Comparison of ENCODE assay signal across 8 mouse cellular contexts in the genomic region with DNA sequence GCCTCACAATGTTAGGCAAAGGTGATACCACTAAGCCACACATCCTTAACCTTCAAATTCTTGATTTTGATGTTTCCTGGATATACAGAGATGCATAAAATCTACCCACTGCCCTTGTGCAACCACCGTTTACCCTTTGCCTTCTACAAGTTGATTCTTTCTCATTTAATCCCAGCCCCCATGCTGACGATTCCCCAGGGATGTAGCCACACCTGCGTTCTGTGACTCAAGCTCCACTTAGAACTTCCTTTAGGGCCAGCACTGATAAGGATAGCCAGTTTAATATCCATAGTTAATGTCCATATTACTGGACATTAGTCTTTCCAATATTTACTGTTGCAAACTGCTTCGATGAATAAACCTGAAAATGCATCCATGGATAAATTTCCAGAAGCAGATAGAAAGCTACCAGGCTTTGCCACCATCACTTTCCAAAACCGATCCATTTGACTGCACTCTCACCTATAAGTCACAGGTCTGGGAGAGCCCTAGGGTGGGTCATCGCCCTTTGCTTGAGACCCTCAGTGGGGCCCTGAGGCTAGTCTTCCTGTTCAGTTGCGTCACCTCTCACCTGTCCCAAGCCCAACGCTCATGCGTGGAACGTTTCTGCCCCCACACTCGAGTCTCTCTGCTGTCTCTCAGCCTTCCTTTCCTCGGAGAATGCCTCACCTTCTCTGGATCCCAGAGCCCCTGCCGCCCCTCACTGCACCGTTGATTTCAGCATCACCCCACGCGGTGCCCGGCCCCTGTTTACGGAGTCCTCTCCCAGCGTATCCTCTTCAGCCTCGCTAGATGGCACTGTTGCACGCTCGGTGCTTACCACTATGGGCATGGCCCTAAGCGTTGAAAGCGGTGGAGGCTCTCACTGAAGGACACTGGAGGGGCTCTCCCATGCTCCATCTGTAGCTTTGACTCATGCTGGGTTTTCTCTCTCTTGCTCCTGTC. TPM values are rescaled to one million over a fixed set of nuclear protein-coding genes. Genes with fewer than 3 reads are reported as not detected.
DNase-seq lines count a peak whose midpoint lies in the region; ATAC-seq and TF ChIP-seq lines count a peak whose summit lies in the region.

No protein-coding gene starts in this region.

- peak; percentile 51 for TF ChIP-seq EP300 in CH12.LX (IDR thresholded peaks at IDR 0.05; ENCODE audit: low read length)
- no peak for TF ChIP-seq EP300 in liver, embryonic 14.5 days (IDR thresholded peaks at IDR 0.05; ENCODE audit: low read depth)

- H3K4me2 ChIP-seq in CH12.LX (ENCODE audit: insufficient read depth, low read depth, poor library complexity, severe bottlenecking) = peak overlapping the region; percentile 96
- peak overlapping the region; percentile 98 for H3K4me2 ChIP-seq in heart, embryonic 13.5 days
- peak overlapping the region; percentile 99 for H3K4me2 ChIP-seq in kidney, postnatal 0 days (ENCODE audit: low read length)
- H3K4me2 ChIP-seq in liver, embryonic 14.5 days (ENCODE audit: low read depth) = peak overlapping the region; percentile 54
- H3K4me2 ChIP-seq in neural tube, embryonic 11.5 days (ENCODE audit: low read depth) = peak overlapping the region; percentile 76

- no peaks in the 10 kb centered on the region for H3K9me3 ChIP-seq in CH12.LX (replicated peaks; ENCODE audit: low read length)
- H3K9me3 ChIP-seq in erythroblast, embryonic 14.5 days (ENCODE audit: control insufficient read depth, low read length) = no peaks in the 10 kb centered on the region
- H3K9me3 ChIP-seq in heart, embryonic 13.5 days = no peaks in the 10 kb centered on the region
- H3K9me3 ChIP-seq in kidney, postnatal 0 days (replicated peaks; ENCODE audit: low read length) = no peaks in the 10 kb centered on the region
- H3K9me3 ChIP-seq in liver, embryonic 14.5 days (ENCODE audit: control insufficient read depth, low read length) = no peaks in the 10 kb centered on the region
- no peaks in the 10 kb centered on the region for H3K9me3 ChIP-seq in neural tube, embryonic 11.5 days (ENCODE audit: control insufficient read depth, low read length)

- H3K27me3 ChIP-seq in CH12.LX (replicated peaks) = no peaks in the 10 kb centered on the region
- 0 out of 2 replicates have a peak, but pooled peaks cover 3% of the 10 kb centered on the region for H3K27me3 ChIP-seq in erythroblast, embryonic 14.5 days (ENCODE audit: control insufficient read depth)
- H3K27me3 ChIP-seq in heart, embryonic 13.5 days (replicated peaks) = no peaks in the 10 kb centered on the region
- no peaks in the 10 kb centered on the region for H3K27me3 ChIP-seq in kidney, postnatal 0 days (ENCODE audit: insufficient read depth, low read length)
- no peaks in the 10 kb centered on the region; the same call in 1 of the 2 replicates for H3K27me3 ChIP-seq in liver, embryonic 14.5 days (ENCODE audit: control insufficient read depth, insufficient read depth, low read length)
- H3K27me3 ChIP-seq in neural tube, embryonic 11.5 days (ENCODE audit: control insufficient read depth, insufficient read depth, low read length) = no peaks in the 10 kb centered on the region

- H3K4me3 ChIP-seq in CH12.LX (replicated peaks in 1 of 3; ENCODE audit: low read depth in 2 of 3, low read length in 2 of 3, poor library complexity in 1 of 3) = peak overlapping the region; percentile 58 to 75 (median 69)
- H3K4me3 ChIP-seq in erythroblast, embryonic 14.5 days (replicated peaks) = peak overlapping the region; percentile 100
- peak overlapping the region; percentile 92 for H3K4me3 ChIP-seq in heart, embryonic 13.5 days
- peak overlapping the region; percentile 75 for H3K4me3 ChIP-seq in kidney, postnatal 0 days (replicated peaks; ENCODE audit: low read depth, low read length)
- peak overlapping the region; percentile 36 to 83 for H3K4me3 ChIP-seq in liver, embryonic 14.5 days (ENCODE audit: insufficient read depth in 1 of 2, low read depth in 2 of 2, low read length in 2 of 2)
- H3K4me3 ChIP-seq in neural tube, embryonic 11.5 days (ENCODE audit: low read depth, low read length) = peak overlapping the region; percentile 90

- WGBS in heart, embryonic 13.5 days = 8% methylated on average over 24 of the region's 24 CpGs
- WGBS in kidney, postnatal 0 days = 6% methylated on average over 24 of the region's 24 CpGs
- WGBS in liver, embryonic 14.5 days (ENCODE audit: insufficient replicate concordance) = 8% methylated on average over 24 of the region's 24 CpGs
- WGBS in neural tube, embryonic 11.5 days = 10% methylated on average over 24 of the region's 24 CpGs

- peak overlapping the region; percentile 39 for H3K9ac ChIP-seq in CH12.LX (ENCODE audit: insufficient read depth, low read depth)
- H3K9ac ChIP-seq in heart, embryonic 13.5 days = peak overlapping the region; percentile 75
- H3K9ac ChIP-seq in kidney, postnatal 0 days (ENCODE audit: low read depth, low read length) = peak overlapping the region; percentile 61; the same call in 1 of the 2 replicates
- H3K9ac ChIP-seq in liver, embryonic 14.5 days (replicated peaks) = no peak overlapping the region
- peak overlapping the region; percentile 9; the same call in 1 of the 2 replicates for H3K9ac ChIP-seq in neural tube, embryonic 11.5 days (ENCODE audit: low read length)

- in situ Hi-C loops in CH12.LX (cut with MboI; ENCODE audit: low pct_ligation_motif_present, low pct_unique_long_range_greater_than_20kb, low sequenced_read_pairs) = loop anchor here (5.0 to 10.0 kb wide), 2 partner anchors 35 to 297 kb away; no protein-coding TSS in a partner anchor

- no peak for ATAC-seq in heart, embryonic 13.5 days (ENCODE audit: extremely low read depth, insufficient number of reproducible peaks, low FRiP score, low TSS enrichment)
- ATAC-seq in kidney, postnatal 0 days (replicated peaks; ENCODE audit: low FRiP score, low read depth) = peak; percentile 70
- ATAC-seq in liver, embryonic 14.5 days (ENCODE audit: insufficient read depth) = peak; percentile 55
- ATAC-seq in neural tube, embryonic 11.5 days (ENCODE audit: insufficient read depth, low FRiP score, low TSS enrichment) = peak; percentile 66

- DNase-seq in CH12.LX (ENCODE audit: extremely low read depth) = peak; percentile 96
- peak; percentile 69 for DNase-seq in brain, embryonic 18.5 days (ENCODE audit: low read depth, low spot score)
- DNase-seq in kidney, postnatal 0 days (ENCODE audit: low spot score) = peak; percentile 94
- DNase-seq in liver, embryonic 14.5 days (ENCODE audit: low read depth in 3 of 3, low spot score in 3 of 3) = peak; percentile 71 to 77 (median 74)
- peak; percentile 90 for DNase-seq in neural tube, embryonic 11.5 days (ENCODE audit: low spot score)
- peak; percentile 62 for DNase-seq in telencephalon, adult 2 months (ENCODE audit: low read depth, low spot score)

- TF ChIP-seq CTCF in CH12.LX (conservative IDR thresholded peaks at IDR 0.05 in 1 of 2, IDR thresholded peaks at IDR 0.05 in 1 of 2; ENCODE audit: low read depth in 2 of 2, low read length in 2 of 2) = peak; percentile 37 to 98; a peak in 3 of 4 replicates
- peak; percentile 93 for TF ChIP-seq CTCF in kidney, postnatal 0 days (IDR thresholded peaks at IDR 0.05; ENCODE audit: low read depth)
- peak; percentile 99 for TF ChIP-seq CTCF in liver, embryonic 14.5 days (IDR thresholded peaks at IDR 0.05; ENCODE audit: low read depth)

- H3K27ac ChIP-seq in CH12.LX (ENCODE audit: insufficient read depth, low read depth) = peak overlapping the region; percentile 38; the same call in 1 of the 2 replicates
- peak overlapping the region; percentile 61 for H3K27ac ChIP-seq in heart, embryonic 13.5 days (replicated peaks)
- peak overlapping the region; percentile 66; the same call in 1 of the 2 replicates for H3K27ac ChIP-seq in kidney, postnatal 0 days
- no peak overlapping the region for H3K27ac ChIP-seq in liver, embryonic 14.5 days
- no peak overlapping the region for H3K27ac ChIP-seq in neural tube, embryonic 11.5 days (ENCODE audit: low read depth, low read length)

- peaks cover 0 to 35% of the 10 kb centered on the region in 2 experiments; a peak in 2 of 4 replicates for H3K4me1 ChIP-seq in CH12.LX (ENCODE audit: control insufficient read depth in 1 of 2, insufficient read depth in 2 of 2)
- H3K4me1 ChIP-seq in erythroblast, embryonic 14.5 days (ENCODE audit: control insufficient read depth) = peaks cover 38% of the 10 kb centered on the region
- peaks cover 28% of the 10 kb centered on the region for H3K4me1 ChIP-seq in heart, embryonic 13.5 days
- no peaks in the 10 kb centered on the region for H3K4me1 ChIP-seq in kidney, postnatal 0 days (replicated peaks; ENCODE audit: insufficient read depth, low read length)
- peaks cover 13 to 15% of the 10 kb centered on the region in 2 experiments for H3K4me1 ChIP-seq in liver, embryonic 14.5 days (replicated peaks; ENCODE audit: control insufficient read depth in 2 of 2, insufficient read depth in 2 of 2, low read length in 1 of 2)
- H3K4me1 ChIP-seq in neural tube, embryonic 11.5 days (ENCODE audit: control insufficient read depth, insufficient read depth, low read length) = peaks cover 7% of the 10 kb centered on the region

- H3K79me2 ChIP-seq in CH12.LX (replicated peaks; ENCODE audit: control insufficient read depth, extremely low read depth, insufficient read depth, poor library complexity, severe bottlenecking) = peaks cover 23% of the 10 kb centered on the region

- TF ChIP-seq POLR2A in CH12.LX (IDR thresholded peaks at IDR 0.05; ENCODE audit: low read depth, low read length) = no peak

- H3K36me3 ChIP-seq in CH12.LX (replicated peaks in 1 of 2; ENCODE audit: control insufficient read depth in 1 of 2, insufficient read depth in 1 of 2, low read length in 1 of 2) = peaks cover 3 to 30% of the 10 kb centered on the region in 2 experiments
- peaks cover 26% of the 10 kb centered on the region for H3K36me3 ChIP-seq in erythroblast, embryonic 14.5 days (ENCODE audit: control insufficient read depth)
- H3K36me3 ChIP-seq in heart, embryonic 13.5 days = peaks cover 14% of the 10 kb centered on the region
- H3K36me3 ChIP-seq in kidney, postnatal 0 days (ENCODE audit: insufficient read depth, low read length) = no peaks in the 10 kb centered on the region
- H3K36me3 ChIP-seq in liver, embryonic 14.5 days (replicated peaks; ENCODE audit: control insufficient read depth, insufficient read depth, low read depth) = peaks cover 21% of the 10 kb centered on the region
- no peaks in the 10 kb centered on the region for H3K36me3 ChIP-seq in neural tube, embryonic 11.5 days (ENCODE audit: control insufficient read depth, insufficient read depth, low read length)

- dilution Hi-C loops in CH12.LX (cut with MboI; ENCODE audit: extremely low pct_ligation_motif_present, extremely low pct_unique_long_range_greater_than_20kb, low sequenced_read_pairs) = no loop called here

- peak; percentile 97 for TF ChIP-seq RAD21 in CH12.LX (IDR thresholded peaks at IDR 0.05; ENCODE audit: low read depth, low read length)

RNA-seq across cellular contexts. Expression of a gene that starts 1.1 kb away (rescaled TPM):
- total RNA-seq in CH12.LX (2012; rRNA removed) (50.6 and 71.5 TPM in 2 replicates), CH12.LX (2014; rRNA removed) (87.3 and 96.2 TPM in 2 replicates)
- polyA plus RNA-seq in CH12.LX (2012; ENCODE audit: insufficient read length, low read depth) = 125 and 133 TPM in 2 replicates
- polyA plus RNA-seq in erythroblast, embryonic 14.5 days (2012) = 4.3 and 6.1 TPM in 2 replicates
- 79.3 and 81.2 TPM in 2 replicates for polyA plus RNA-seq in heart, embryonic 13.5 days (2015; fragmentation: Nextera tagmentation; extraction: Ambion mirVana)
- 40.1 and 51.2 TPM in 2 replicates for polyA plus RNA-seq in kidney, postnatal 0 days (2015; fragmentation: Nextera tagmentation; extraction: Ambion mirVana)
- 27.9 and 44.3 TPM in 2 replicates for polyA plus RNA-seq in liver, embryonic 14.5 days (2012; rRNA removed)
- 61.9 and 68.8 TPM in 2 replicates for polyA plus RNA-seq in liver, embryonic 14.5 days (2014; fragmentation: Nextera tagmentation; extraction: Ambion mirVana)
- polyA plus RNA-seq in neural tube, embryonic 11.5 days (2014; fragmentation: Nextera tagmentation; extraction: Ambion mirVana) = 95.4 and 106 TPM in 2 replicates

RNA-seq across cellular contexts. Expression of a gene that starts 33.3 kb away (rescaled TPM):
- total RNA-seq in CH12.LX (2012; rRNA removed) = 12,233 and 13,782 TPM in 2 replicates
- 6,472 and 7,835 TPM in 2 replicates for total RNA-seq in CH12.LX (2014; rRNA removed)
- 4,797 and 6,276 TPM in 2 replicates for polyA plus RNA-seq in CH12.LX (2012; ENCODE audit: insufficient read length, low read depth)
- polyA plus RNA-seq in erythroblast, embryonic 14.5 days (2012) = 3,562 and 4,475 TPM in 2 replicates
- 913 and 1,036 TPM in 2 replicates for polyA plus RNA-seq in heart, embryonic 13.5 days (2015; fragmentation: Nextera tagmentation; extraction: Ambion mirVana)
- 1,461 and 1,709 TPM in 2 replicates for polyA plus RNA-seq in kidney, postnatal 0 days (2015; fragmentation: Nextera tagmentation; extraction: Ambion mirVana)
- 6,111 and 7,314 TPM in 2 replicates for polyA plus RNA-seq in liver, embryonic 14.5 days (2012; rRNA removed)
- polyA plus RNA-seq in liver, embryonic 14.5 days (2014; fragmentation: Nextera tagmentation; extraction: Ambion mirVana) = 1,539 and 1,562 TPM in 2 replicates
- polyA plus RNA-seq in neural tube, embryonic 11.5 days (2014; fragmentation: Nextera tagmentation; extraction: Ambion mirVana) = 1,074 and 1,150 TPM in 2 replicates

Comparison
In these comparisons a context has a peak if more than half of its experiments do, and no peak if none do; other contexts are left out.
1. H3K27ac ChIP-seq: peak in CH12.LX (single experiment), heart, embryonic 13.5 days (single experiment) and kidney, postnatal 0 days (single experiment); none in liver, embryonic 14.5 days (single experiment) and neural tube, embryonic 11.5 days (single experiment).
2. Peak in every context shown above with its lines, with median percentiles within 50 percentile points of each other: DNase-seq, H3K4me2 ChIP-seq, H3K4me3 ChIP-seq and CTCF ChIP-seq.